Mouse (Mus musculus) forebrain, embryonic 11.5 days (tissue): Measurements from ENCODE around the gene Sacm1l. TPM values are rescaled to one million over a fixed set of nuclear protein-coding genes. Genes with fewer than 3 reads are reported as not detected.

ENCODE experiments used
- polyA plus RNA-seq: library from polyadenylated mRNA; unstranded; fragments of >200 nt; fragmentation: Nextera tagmentation; extraction: Ambion mirVana; gene quantifications from 2 replicates; pipeline ENCODE4 v1.2.1, GENCODE M21; 2014

Sacm1l gene
- polyA plus RNA-seq, 1 experiment from 2014 or later: 46.4 TPM

Other genes with a start within 250 kb of the Sacm1l start
- gene Lars2, start 162.8 kb upstream of the Sacm1l start, polyA plus RNA-seq: 742 and 836 TPM in 2 replicates
- 52.3 and 56.6 TPM in 2 replicates for gene Limd1, start 51.1 kb upstream of the Sacm1l start, polyA plus RNA-seq
- gene Slc6a20b, start 102.8 kb downstream of the Sacm1l start, polyA plus RNA-seq: 0.09 and 0.29 TPM in 2 replicates
- gene Ccr9, start 148.7 kb downstream of the Sacm1l start, polyA plus RNA-seq: 0.04 and 0.08 TPM in 2 replicates
- 0.28 and 0.77 TPM in 2 replicates for gene Slc6a20a, start 149.1 kb downstream of the Sacm1l start, polyA plus RNA-seq
- gene Lztfl1, start 187.9 kb downstream of the Sacm1l start, polyA plus RNA-seq: 45.5 and 46.2 TPM in 2 replicates